Mouse (Mus musculus) forebrain, embryonic 16.5 days (tissue): ENCODE data around the gene Adgrl3. TPM values are rescaled to one million over a fixed set of nuclear protein-coding genes. Genes with fewer than 3 reads are reported as not detected.

Experiments
- ATAC-seq: fragments of 200-750 bp; cut with Nextera tagmentation; 2 replicates; pipeline ENCODE4 v1.8.0; 2017; ENCODE audit warnings: mild to moderate bottlenecking, moderate library complexity
- H3K27ac ChIP-seq: fragments of 300-500 bp; sonication (generic); 2 replicates; pipeline ENCODE4 v1.5.1; 2014; ENCODE audit warnings: low read length, control low read depth
- H3K27me3 ChIP-seq: fragments of 300-500 bp; sonication (generic); replicated peaks from 2 replicates; pipeline ENCODE4 v1.6.1; 2014; ENCODE audit warnings: low read length; ENCODE audit not compliant: control insufficient read depth, insufficient read depth
- H3K36me3 ChIP-seq: fragments of 300-500 bp; sonication (generic); 2 replicates; pipeline ENCODE4 v1.6.1; 2014; ENCODE audit not compliant: control insufficient read depth, insufficient read depth
- H3K4me1 ChIP-seq: fragments of 300-500 bp; sonication (generic); replicated peaks from 2 replicates; pipeline ENCODE4 v1.6.1; 2014; ENCODE audit warnings: low read length; ENCODE audit not compliant: control insufficient read depth, insufficient read depth
- H3K4me2 ChIP-seq: fragments of 300-500 bp; sonication (generic); 2 replicates; pipeline ENCODE4 v1.6.1; 2014; ENCODE audit warnings: mild to moderate bottlenecking, low read length, control low read depth
- H3K4me3 ChIP-seq: fragments of 300-500 bp; sonication (generic); replicated peaks from 2 replicates; pipeline ENCODE4 v1.5.1; 2014; ENCODE audit warnings: mild to moderate bottlenecking, low read length, control low read depth
- H3K9ac ChIP-seq: fragments of 300-500 bp; sonication (generic); replicated peaks from 2 replicates; pipeline ENCODE4 v1.6.1; 2014; ENCODE audit warnings: low read depth, low read length, control low read depth
- H3K9me3 ChIP-seq: fragments of 300-500 bp; sonication (generic); 2 replicates; pipeline ENCODE4 v1.6.1; 2016; ENCODE audit warnings: low read length; ENCODE audit not compliant: control insufficient read depth
- WGBS: fragments of 180-500 bp; shearing (Covaris S2); extraction: QIAGEN DNeasy Blood & Tissue Kit; methylation state at CpG from one replicate; pipeline ENCODE4 v1.1.7; 2014; 5-methylcytosine and 5-hydroxymethylcytosine counted together
- polyA plus RNA-seq: library from polyadenylated mRNA; unstranded; fragments of >200 nt; fragmentation: Nextera tagmentation; extraction: Ambion mirVana; gene quantifications from 2 replicates; pipeline ENCODE4 v1.2.1, GENCODE M21; 2015

Gene Adgrl3
- polyA plus RNA-seq = 46.5 and 63.6 TPM in 2 replicates

GRCm38 (mm10) chr5:81019590-81020254 lies at the start of gene Adgrl3:
Gene Adgrl3 (plus strand): TSS chr5:81020138.
- Histone ChIP-seq H3K27ac (peak within 1 kb of the TSS; percentile 97), H3K36me3 (no peaks in the 10 kb centered on the region), H3K27me3 (peaks cover 2% of the 10 kb centered on the region), H3K9me3 (no peaks in the 10 kb centered on the region), H3K4me2 (peak within 1 kb of the TSS; percentile 86), H3K9ac (peak within 1 kb of the TSS; percentile 91), H3K4me3 (peak within 1 kb of the TSS; percentile 72), H3K4me1 (peaks cover 10% of the 10 kb centered on the region; the same call in 1 of the 2 replicates)
- under 1% methylated on average over 64 of the region's 70 CpGs for WGBS
- peak; percentile 84 for ATAC-seq

GRCm38 (mm10) chr5:81019166-81019565 lies 772 bp upstream of the Adgrl3 start:
- Histone ChIP-seq H3K9me3 (no peaks in the 10 kb centered on the region), H3K4me3 (peak overlapping the region; percentile 72), H3K36me3 (no peaks in the 10 kb centered on the region), H3K27ac (peak overlapping the region; percentile 97), H3K4me2 (peak overlapping the region; percentile 86), H3K9ac (peak overlapping the region; percentile 91), H3K27me3 (peaks cover 2% of the 10 kb centered on the region; the same call in 1 of the 2 replicates), H3K4me1 (0 out of 2 replicates have a peak, but pooled peaks cover 10% of the 10 kb centered on the region)
- 2% methylated on average over 3 of the region's 3 CpGs for WGBS
- peak; percentile 16 for ATAC-seq

- peak overlapping the region; percentile 86 for H3K4me2 ChIP-seq
- H3K36me3 ChIP-seq = no peaks in the 10 kb centered on the region
- WGBS = under 1% methylated on average over 63 of the region's 67 CpGs
- H3K4me3 ChIP-seq = peak overlapping the region; percentile 72
- no peaks in the 10 kb centered on the region for H3K9me3 ChIP-seq
- ATAC-seq = peak; percentile 36
- H3K27me3 ChIP-seq = peaks cover 2% of the 10 kb centered on the region
- H3K27ac ChIP-seq = peak overlapping the region; percentile 97
- peaks cover 10% of the 10 kb centered on the region; the same call in 1 of the 2 replicates for H3K4me1 ChIP-seq
- H3K9ac ChIP-seq = peak overlapping the region; percentile 91
Measured at GRCm38 (mm10) chr5:81020281-81021005, 505 bp downstream of the Adgrl3 start.

GRCm38 (mm10) chr5:81021006-81021320 lies 1.0 kb downstream of the Adgrl3 start:
- Histone ChIP-seq H3K9ac (peak overlapping the region; percentile 91), H3K4me1 (peaks cover 10% of the 10 kb centered on the region; the same call in 1 of the 2 replicates)
- 0% methylated on average over 6 of the region's 6 CpGs for WGBS

GRCm38 (mm10) chr5:81021331-81021863 lies 1.5 kb downstream of the Adgrl3 start:
- Histone ChIP-seq H3K4me3 (peak overlapping the region; percentile 72), H3K9ac (peak overlapping the region; percentile 91), H3K4me2 (peak overlapping the region; percentile 86), H3K27me3 (peaks cover 6% of the 10 kb centered on the region), H3K27ac (peak overlapping the region; percentile 97), H3K9me3 (peaks cover 4% of the 10 kb centered on the region; the same call in 1 of the 2 replicates), H3K4me1 (peaks cover 10% of the 10 kb centered on the region; the same call in 1 of the 2 replicates), H3K36me3 (no peaks in the 10 kb centered on the region)
- ATAC-seq = no peak
- WGBS = under 1% methylated on average over 39 of the region's 39 CpGs

More at GRCm38 (mm10) chr5:81021006-81021320, 1.0 kb downstream of the Adgrl3 start:
- H3K36me3 ChIP-seq = no peaks in the 10 kb centered on the region
- peaks cover 4% of the 10 kb centered on the region for H3K27me3 ChIP-seq
- ATAC-seq = peak; percentile 7; the same call in 1 of the 2 replicates
- peak overlapping the region; percentile 86 for H3K4me2 ChIP-seq
- H3K4me3 ChIP-seq = peak overlapping the region; percentile 72
- peaks cover 2% of the 10 kb centered on the region; the same call in 1 of the 2 replicates for H3K9me3 ChIP-seq
- peak overlapping the region; percentile 97 for H3K27ac ChIP-seq

GRCm38 (mm10) chr5:81021864-81022305 lies 1.9 kb downstream of the Adgrl3 start:
- Histone ChIP-seq H3K9me3 (peaks cover 4% of the 10 kb centered on the region; the same call in 1 of the 2 replicates), H3K4me1 (peaks cover 10% of the 10 kb centered on the region; the same call in 1 of the 2 replicates), H3K27ac (peak overlapping the region; percentile 97), H3K9ac (peak overlapping the region; percentile 91), H3K4me3 (peak overlapping the region; percentile 72), H3K4me2 (peak overlapping the region; percentile 86), H3K27me3 (peaks cover 6% of the 10 kb centered on the region), H3K36me3 (no peaks in the 10 kb centered on the region)
- ATAC-seq = no peak
- WGBS = under 1% methylated on average over 21 of the region's 21 CpGs

- H3K27ac ChIP-seq = peak overlapping the region; percentile 97
- H3K4me1 ChIP-seq = peaks cover 10% of the 10 kb centered on the region; the same call in 1 of the 2 replicates
- WGBS = under 1% methylated on average over 24 of the region's 24 CpGs
- peaks cover 6% of the 10 kb centered on the region for H3K27me3 ChIP-seq
- ATAC-seq = no peak
- H3K9ac ChIP-seq = peak overlapping the region; percentile 91
- peak overlapping the region; percentile 86 for H3K4me2 ChIP-seq
- H3K36me3 ChIP-seq = no peaks in the 10 kb centered on the region
- peaks cover 4% of the 10 kb centered on the region; the same call in 1 of the 2 replicates for H3K9me3 ChIP-seq
- peak overlapping the region; percentile 72 for H3K4me3 ChIP-seq
Measured at GRCm38 (mm10) chr5:81022306-81023071, 2.6 kb downstream of the Adgrl3 start.

- peak overlapping the region; percentile 27 for H3K4me3 ChIP-seq
- peaks cover 10% of the 10 kb centered on the region; the same call in 1 of the 2 replicates for H3K4me1 ChIP-seq
- H3K27me3 ChIP-seq = peaks cover 6% of the 10 kb centered on the region
- 56% methylated on average over 17 of the region's 17 CpGs for WGBS
- H3K36me3 ChIP-seq = no peaks in the 10 kb centered on the region
- peaks cover 4% of the 10 kb centered on the region; the same call in 1 of the 2 replicates for H3K9me3 ChIP-seq
- no peak for ATAC-seq
- H3K9ac ChIP-seq = no peak overlapping the region
- peak overlapping the region; percentile 41 for H3K4me2 ChIP-seq
- no peak overlapping the region for H3K27ac ChIP-seq
Measured at GRCm38 (mm10) chr5:81023923-81024715, 4.2 kb downstream of the Adgrl3 start.
